Mouse (Mus musculus) myocyte (in vitro differentiated cells): ENCODE results near the gene Serpina3a. TPM values are rescaled to one million over a fixed set of nuclear protein-coding genes. Genes with fewer than 3 reads are reported as not detected.

Experiments used
- H3K27me3 ChIP-seq: one replicate; pipeline ENCODE4 v1.6.1; 2011; ENCODE audit not compliant: control insufficient read depth, insufficient read depth, insufficient read length
- H3K36me3 ChIP-seq: one replicate; pipeline ENCODE4 v1.6.1; 2011; ENCODE audit not compliant: control insufficient read depth, insufficient read depth
- H3K4me2 ChIP-seq: one replicate; pipeline ENCODE4 v1.6.1; 2011; ENCODE audit warnings: low read depth, control low read depth
- H3K4me3 ChIP-seq: one replicate; pipeline ENCODE4 v1.5.1; 2011; ENCODE audit warnings: mild to moderate bottlenecking, control low read depth, moderate library complexity
- H3K79me2 ChIP-seq: one replicate; pipeline ENCODE4 v1.6.1; 2011; ENCODE audit not compliant: control insufficient read depth, insufficient read depth
- H3ac ChIP-seq: one replicate; pipeline ENCODE4 v1.6.1; 2011; ENCODE audit not compliant: control insufficient read depth, insufficient read length
- CEBPB ChIP-seq: IDR thresholded peaks from 2 replicates; pipeline ENCODE4 v1.6.1; 2011; ENCODE audit warnings: mild to moderate bottlenecking, moderate library complexity; ENCODE audit not compliant: poor library complexity, insufficient read depth, severe bottlenecking
- E2F4 ChIP-seq: IDR thresholded peaks from one replicate; pipeline ENCODE4 v1.6.1; 2011; ENCODE audit warnings: mild to moderate bottlenecking, control low read depth, moderate library complexity; ENCODE audit not compliant: insufficient read depth
- MAX ChIP-seq: IDR thresholded peaks from one replicate; pipeline ENCODE4 v1.6.1; 2011; ENCODE audit warnings: low read depth, mild to moderate bottlenecking, control low read depth
- MYOD1 ChIP-seq, 3 experiments: IDR thresholded peaks; one replicate each; pipeline ENCODE4 v1.6.1; 2011; ENCODE audit warnings: control low read depth in 2 of 3, low read depth in 2 of 3, mild to moderate bottlenecking in 2 of 3, moderate library complexity in 1 of 3; ENCODE audit not compliant: insufficient read length in 2 of 3, control insufficient read depth in 1 of 3
- MYOG ChIP-seq, 3 experiments: IDR thresholded peaks; one replicate each; pipeline ENCODE4 v1.6.1; 2011; ENCODE audit warnings: control low read depth in 2 of 3, low read depth in 2 of 3, mild to moderate bottlenecking in 2 of 3; ENCODE audit not compliant: insufficient read length in 2 of 3, control insufficient read depth in 1 of 3, insufficient read depth in 1 of 3
- POLR2A ChIP-seq: IDR thresholded peaks from one replicate; pipeline ENCODE4 v1.6.1; 2011; ENCODE audit warnings: low read depth, mild to moderate bottlenecking, control low read depth, moderate library complexity; ENCODE audit not compliant: insufficient read length
- POLR2AphosphoS2 ChIP-seq: IDR thresholded peaks from one replicate; pipeline ENCODE4 v1.6.1; 2011; ENCODE audit warnings: low read depth, control low read depth; ENCODE audit not compliant: insufficient read length
- REST ChIP-seq: IDR thresholded peaks from one replicate; pipeline ENCODE4 v1.6.1; 2011; ENCODE audit warnings: mild to moderate bottlenecking, control low read depth, moderate library complexity; ENCODE audit not compliant: insufficient read depth, insufficient read length
- SRF ChIP-seq: IDR thresholded peaks from one replicate; pipeline ENCODE4 v1.6.1; 2011; ENCODE audit warnings: low read depth; ENCODE audit not compliant: control insufficient read depth, insufficient read length
- TCF12 ChIP-seq: IDR thresholded peaks from one replicate; pipeline ENCODE4 v1.6.1; 2011; ENCODE audit warnings: mild to moderate bottlenecking, control low read depth; ENCODE audit not compliant: poor library complexity, insufficient read depth, severe bottlenecking
- TCF3 ChIP-seq: IDR thresholded peaks from one replicate; pipeline ENCODE4 v1.6.1; 2011; ENCODE audit warnings: low read depth, control low read depth; ENCODE audit not compliant: insufficient read length
- USF1 ChIP-seq: IDR thresholded peaks from one replicate; pipeline ENCODE4 v1.6.1; 2011; ENCODE audit warnings: low read depth, mild to moderate bottlenecking, control low read depth, moderate library complexity
- polyA plus RNA-seq: library from polyadenylated mRNA; unstranded; fragments of >200 nt; fragmentation: generic; extraction: Trizol; gene quantifications from one replicate; pipeline ENCODE4 v1.2.1, GENCODE M21; 2012; ENCODE audit warnings: missing spikeins

Serpina3a gene
- polyA plus RNA-seq, 1 experiment, result not detected

DNA sequence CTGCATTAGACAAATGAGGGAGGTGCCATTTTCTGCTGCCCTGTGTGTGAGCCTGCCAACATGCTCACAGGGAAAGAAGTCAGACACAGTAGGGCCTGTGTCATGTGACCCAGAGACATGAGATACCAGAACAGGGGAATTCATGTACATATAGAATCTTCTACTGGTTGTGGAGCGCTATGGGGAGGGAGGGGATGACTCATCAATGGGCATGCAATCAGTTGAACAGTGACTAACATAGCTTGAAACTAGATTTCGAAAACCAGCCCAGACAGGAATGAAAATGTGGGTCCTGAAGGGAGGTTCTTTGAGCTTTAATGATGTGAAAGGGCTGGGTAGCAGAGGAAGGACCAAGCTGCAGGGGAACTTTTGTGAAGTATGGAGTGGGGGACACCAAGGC is 11.5 kb downstream of the Serpina3a start:
- H3ac ChIP-seq, result no peak overlapping the region
- H3K4me3 ChIP-seq, result no peak overlapping the region
- H3K36me3 ChIP-seq, result no peaks in the 10 kb centered on the region
- TF ChIP-seq SRF (no peak), MYOG (IDR thresholded peaks at IDR 0.05; ENCODE audit: control insufficient read depth in 1 of 3, insufficient read depth in 1 of 3, insufficient read length in 2 of 3, low read depth in 2 of 3) (no peak), TCF12 (no peak), CEBPB (no peak)
- H3K79me2 ChIP-seq, result no peaks in the 10 kb centered on the region
- no peak overlapping the region for H3K4me2 ChIP-seq
- no peaks in the 10 kb centered on the region for H3K27me3 ChIP-seq

DNA sequence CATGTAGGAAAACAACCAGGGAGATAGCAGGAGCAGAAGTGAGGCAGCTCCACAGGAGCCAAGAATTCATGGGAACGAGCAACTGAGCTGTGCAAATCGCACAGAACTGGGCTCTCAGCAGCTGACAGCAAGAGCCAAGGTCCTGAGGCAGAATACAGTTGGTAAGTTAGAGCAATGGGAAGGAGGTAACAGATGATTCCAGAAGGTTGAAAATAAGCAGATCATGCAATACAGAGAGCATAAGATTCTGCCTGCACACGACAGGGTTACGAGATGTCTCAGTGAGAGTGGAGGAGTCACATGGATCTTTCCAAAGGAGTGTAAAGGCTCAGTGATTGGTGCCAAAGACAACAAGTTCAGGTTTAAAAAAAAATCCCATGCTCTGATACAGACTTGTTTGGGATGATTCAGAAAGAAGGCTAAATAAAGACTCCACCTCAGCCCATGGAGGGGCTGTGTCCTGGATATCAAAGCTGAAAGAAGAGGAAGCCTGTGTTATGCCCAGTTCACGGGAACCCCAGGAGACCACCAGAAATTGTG is 12.6 kb downstream of the Serpina3a start:
- TF ChIP-seq TCF12, result no peak
- no peak for TF ChIP-seq USF1
- TF ChIP-seq POLR2A, result no peak
- Histone ChIP-seq H3K36me3 (no peaks in the 10 kb centered on the region), H3K4me3 (no peak overlapping the region), H3K4me2 (no peak overlapping the region), H3K27me3 (no peaks in the 10 kb centered on the region), H3ac (no peak overlapping the region), H3K79me2 (no peaks in the 10 kb centered on the region)

DNA sequence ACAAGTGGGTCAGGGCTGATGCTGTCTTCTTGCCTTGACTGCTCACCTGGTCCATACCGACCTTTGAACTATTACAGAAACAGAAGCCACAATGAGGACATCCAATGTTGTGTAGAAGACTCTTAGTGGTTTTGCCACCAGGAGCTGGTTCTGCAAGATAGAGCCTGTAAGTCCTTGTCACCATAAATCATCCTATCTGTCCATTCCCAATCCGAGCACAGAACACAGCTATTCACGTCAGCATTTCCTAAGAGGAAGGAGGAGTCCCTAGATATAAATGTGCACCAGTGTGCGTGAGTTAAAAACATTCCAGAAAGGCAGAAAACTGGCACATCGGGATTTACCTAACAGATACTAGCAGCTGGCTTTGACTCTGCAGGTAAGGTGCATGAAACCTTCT is 15.2 kb downstream of the Serpina3a start, which contains the start of gene Serpina3b:
TSS of gene Serpina3b (plus strand) at position 301 of the 400 bp plus-strand sequence.
- no peaks in the 10 kb centered on the region for H3K27me3 ChIP-seq
- no peak within 1 kb of the TSS for H3ac ChIP-seq

DNA sequence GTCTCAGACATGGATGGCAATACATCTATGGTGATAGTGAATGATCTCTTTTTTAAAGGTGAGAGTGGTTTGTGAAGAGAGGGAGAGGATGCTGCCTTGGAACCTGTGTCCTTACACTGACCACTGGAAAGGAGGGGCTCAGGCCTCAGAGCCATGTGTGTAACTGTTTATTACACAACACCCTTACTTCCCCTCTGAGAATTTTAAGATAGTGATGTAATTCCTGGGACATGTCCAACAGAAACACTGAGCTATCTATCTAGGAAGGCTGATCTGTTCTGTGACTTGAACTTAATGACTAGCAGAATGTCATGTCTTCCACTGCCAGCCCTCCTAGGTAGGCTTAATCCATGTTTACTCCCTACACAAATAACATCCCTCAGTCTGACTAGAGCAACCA is 18.5 kb downstream of the Serpina3a start:
- TF ChIP-seq MYOD1 (IDR thresholded peaks at IDR 0.05; ENCODE audit: control insufficient read depth in 1 of 3, insufficient read length in 2 of 3, low read depth in 2 of 3) (no peak), MYOG (IDR thresholded peaks at IDR 0.05; ENCODE audit: control insufficient read depth in 1 of 3, insufficient read depth in 1 of 3, insufficient read length in 2 of 3, low read depth in 2 of 3) (no peak), POLR2AphosphoS2 (no peak), TCF12 (no peak), SRF (no peak), TCF3 (no peak), REST (no peak), E2F4 (no peak), CEBPB (no peak), MAX (no peak), USF1 (no peak), POLR2A (no peak)
- H3K79me2 ChIP-seq, result no peaks in the 10 kb centered on the region
- H3ac ChIP-seq, result no peak overlapping the region
- H3K4me2 ChIP-seq, result no peak overlapping the region
- H3K4me3 ChIP-seq, result no peak overlapping the region
- no peaks in the 10 kb centered on the region for H3K36me3 ChIP-seq
- H3K27me3 ChIP-seq, result no peaks in the 10 kb centered on the region

More for the DNA sequence above, 15.2 kb downstream of the Serpina3a start, which contains the start of gene Serpina3b:
- TF ChIP-seq E2F4, result no peak
- TF ChIP-seq SRF, result no peak
- no peak for TF ChIP-seq TCF3
- no peak for TF ChIP-seq TCF12
- no peak for TF ChIP-seq CEBPB
- TF ChIP-seq MYOG (IDR thresholded peaks at IDR 0.05; ENCODE audit: control insufficient read depth in 1 of 3, insufficient read depth in 1 of 3, insufficient read length in 2 of 3, low read depth in 2 of 3), result no peak
- no peak for TF ChIP-seq USF1
- TF ChIP-seq MYOD1 (IDR thresholded peaks at IDR 0.05; ENCODE audit: control insufficient read depth in 1 of 3, insufficient read length in 2 of 3, low read depth in 2 of 3), result no peak
- no peak for TF ChIP-seq MAX
- TF ChIP-seq REST, result no peak
- no peak for TF ChIP-seq POLR2AphosphoS2
- no peak for TF ChIP-seq POLR2A
- H3K36me3 ChIP-seq, result no peaks in the 10 kb centered on the region
- no peak within 1 kb of the TSS for H3K4me2 ChIP-seq
- H3K79me2 ChIP-seq, result no peaks in the 10 kb centered on the region
- no peak within 1 kb of the TSS for H3K4me3 ChIP-seq

DNA sequence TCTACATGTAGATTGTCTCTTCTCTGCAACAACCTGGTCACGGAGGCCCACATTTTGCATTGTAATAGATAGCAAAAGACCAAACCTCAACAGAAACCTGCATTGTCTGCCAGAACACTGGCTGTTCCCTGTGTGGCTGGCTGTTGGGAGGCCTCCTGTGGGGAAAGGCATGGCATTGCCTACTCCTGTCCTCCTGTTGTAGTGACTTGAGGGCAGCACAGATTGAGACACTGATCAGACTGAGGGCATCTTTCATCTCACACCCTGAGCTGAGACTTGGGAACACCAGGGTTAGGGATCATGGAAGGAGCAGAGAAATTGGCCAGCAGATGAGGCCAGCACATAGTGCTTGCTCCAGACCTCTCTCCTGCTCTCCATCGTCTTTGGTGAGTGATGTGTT is 25.7 kb downstream of the Serpina3a start:
- H3K36me3 ChIP-seq, result no peaks in the 10 kb centered on the region
- H3ac ChIP-seq, result no peak overlapping the region
- no peak overlapping the region for H3K4me3 ChIP-seq
- H3K4me2 ChIP-seq, result no peak overlapping the region
- no peak for TF ChIP-seq TCF12
- no peak for TF ChIP-seq POLR2AphosphoS2
- no peak for TF ChIP-seq POLR2A
- no peak for TF ChIP-seq MYOD1 (IDR thresholded peaks at IDR 0.05; ENCODE audit: control insufficient read depth in 1 of 3, insufficient read length in 2 of 3, low read depth in 2 of 3)
- no peak for TF ChIP-seq E2F4
- TF ChIP-seq USF1, result no peak
- no peaks in the 10 kb centered on the region for H3K79me2 ChIP-seq
- H3K27me3 ChIP-seq, result no peaks in the 10 kb centered on the region
